In the genomic region with DNA sequence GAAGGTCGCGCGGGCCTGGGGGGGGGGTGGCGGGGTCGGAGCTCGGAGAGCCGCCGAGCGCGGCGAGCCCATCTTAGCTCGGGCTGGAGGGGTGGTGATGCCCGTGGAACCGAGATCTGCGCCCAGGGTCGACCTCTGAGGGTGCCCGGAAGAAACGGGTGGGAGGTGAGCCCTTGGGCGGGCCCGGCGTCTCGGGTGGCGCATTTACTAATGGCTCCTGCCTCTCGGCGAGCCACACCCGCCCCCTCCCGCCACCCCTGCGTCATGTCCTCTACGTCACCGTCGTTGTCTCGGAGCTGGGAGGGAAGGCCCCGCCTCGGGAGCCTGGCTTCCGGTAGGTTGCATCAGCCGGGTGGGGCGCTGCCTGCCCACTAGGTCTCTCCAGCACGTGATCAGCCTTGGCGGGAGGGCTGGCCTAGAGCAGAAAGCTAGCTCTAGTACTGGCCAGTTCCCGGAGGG, we compare ENCODE assay signal across 7 mouse cellular contexts. TPM values are rescaled to one million over a fixed set of nuclear protein-coding genes. Genes with fewer than 3 reads are reported as not detected.
DNase-seq lines count a peak whose midpoint lies in the region; ATAC-seq lines count a peak whose summit lies in the region.

No protein-coding gene starts in this region.

- no peaks in the 10 kb centered on the region for H3K27me3 ChIP-seq in embryonic facial prominence, embryonic 11.5 days (ENCODE audit: control insufficient read depth, insufficient read depth, low read length)
- no peaks in the 10 kb centered on the region for H3K27me3 ChIP-seq in limb, embryonic 11.5 days (ENCODE audit: control insufficient read depth, insufficient read depth, low read length)
- no peaks in the 10 kb centered on the region for H3K27me3 ChIP-seq in midbrain, embryonic 14.5 days (ENCODE audit: control insufficient read depth, insufficient read depth, low read length)

- no peaks in the 10 kb centered on the region for H3K4me1 ChIP-seq in embryonic facial prominence, embryonic 11.5 days (ENCODE audit: control insufficient read depth, insufficient read depth, low read length)
- H3K4me1 ChIP-seq in limb, embryonic 11.5 days (ENCODE audit: control insufficient read depth, insufficient read depth, low read length): no peaks in the 10 kb centered on the region
- peaks cover 7% of the 10 kb centered on the region; the same call in 1 of the 2 replicates for H3K4me1 ChIP-seq in midbrain, embryonic 14.5 days (ENCODE audit: control insufficient read depth, insufficient read depth, low read length)

- H3K36me3 ChIP-seq in embryonic facial prominence, embryonic 11.5 days (replicated peaks; ENCODE audit: control insufficient read depth, insufficient read depth, low read depth, low read length): no peaks in the 10 kb centered on the region
- H3K36me3 ChIP-seq in limb, embryonic 11.5 days (ENCODE audit: control insufficient read depth, insufficient read depth, low read length): peaks cover 15% of the 10 kb centered on the region; the same call in 1 of the 2 replicates
- peaks cover 20% of the 10 kb centered on the region for H3K36me3 ChIP-seq in midbrain, embryonic 14.5 days (ENCODE audit: control insufficient read depth, insufficient read depth, low read length)

- DNase-seq in adrenal gland, postnatal 14 days: peak; percentile 99
- peak; percentile 97 for DNase-seq in embryonic facial prominence, embryonic 11.5 days (ENCODE audit: low spot score)
- peak; percentile 100 for DNase-seq in heart, adult 11 months
- peak; percentile 92 for DNase-seq in kidney, adult 18-20 months
- peak; percentile 96 for DNase-seq in limb, embryonic 11.5 days (ENCODE audit: low spot score)
- DNase-seq in midbrain, embryonic 14.5 days: peak; percentile 98
- peak; percentile 90 to 95 for DNase-seq in spleen, adult 18-20 months

- peak overlapping the region; percentile 90 for H3K9ac ChIP-seq in embryonic facial prominence, embryonic 11.5 days (replicated peaks; ENCODE audit: low read length)
- H3K9ac ChIP-seq in limb, embryonic 11.5 days (ENCODE audit: low read length): peak overlapping the region; percentile 88
- peak overlapping the region; percentile 97 for H3K9ac ChIP-seq in midbrain, embryonic 14.5 days (replicated peaks; ENCODE audit: low read length)

- ATAC-seq in embryonic facial prominence, embryonic 11.5 days (replicated peaks; ENCODE audit: insufficient number of reproducible peaks, low FRiP score, low TSS enrichment, low read depth): peak; percentile 71
- ATAC-seq in limb, embryonic 11.5 days (ENCODE audit: insufficient number of reproducible peaks, low FRiP score, low TSS enrichment, low read depth): peak; percentile 84
- peak; percentile 85 for ATAC-seq in midbrain, embryonic 14.5 days (ENCODE audit: low FRiP score, low TSS enrichment)

- peak overlapping the region; percentile 68 for H3K4me2 ChIP-seq in embryonic facial prominence, embryonic 11.5 days (ENCODE audit: low read depth, low read length)
- H3K4me2 ChIP-seq in limb, embryonic 11.5 days (ENCODE audit: low read depth, severe bottlenecking): peak overlapping the region; percentile 77
- H3K4me2 ChIP-seq in midbrain, embryonic 14.5 days (ENCODE audit: low read length): peak overlapping the region; percentile 60

- H3K4me3 ChIP-seq in embryonic facial prominence, embryonic 11.5 days (ENCODE audit: low read depth, low read length): peak overlapping the region; percentile 80
- peak overlapping the region; percentile 75 for H3K4me3 ChIP-seq in limb, embryonic 11.5 days (ENCODE audit: low read depth, low read length)
- H3K4me3 ChIP-seq in midbrain, embryonic 14.5 days (replicated peaks; ENCODE audit: low read depth, low read length): peak overlapping the region; percentile 75

- H3K9me3 ChIP-seq in embryonic facial prominence, embryonic 11.5 days (replicated peaks; ENCODE audit: control insufficient read depth, low read length): no peaks in the 10 kb centered on the region
- H3K9me3 ChIP-seq in limb, embryonic 11.5 days (ENCODE audit: control insufficient read depth, low read length): no peaks in the 10 kb centered on the region
- H3K9me3 ChIP-seq in midbrain, embryonic 14.5 days (ENCODE audit: control insufficient read depth, low read length): no peaks in the 10 kb centered on the region

- H3K27ac ChIP-seq in embryonic facial prominence, embryonic 11.5 days (replicated peaks; ENCODE audit: low read depth, low read length): peak overlapping the region; percentile 93
- H3K27ac ChIP-seq in limb, embryonic 11.5 days (replicated peaks; ENCODE audit: low read depth, low read length): peak overlapping the region; percentile 96
- peak overlapping the region; percentile 98 for H3K27ac ChIP-seq in midbrain, embryonic 14.5 days (replicated peaks; ENCODE audit: low read depth, low read length)

- under 1% methylated on average over 36 of the region's 40 CpGs for WGBS in embryonic facial prominence, embryonic 11.5 days
- under 1% methylated on average over 40 of the region's 40 CpGs for WGBS in limb, embryonic 11.5 days
- WGBS in midbrain, embryonic 14.5 days: under 1% methylated on average over 40 of the region's 40 CpGs

RNA-seq across cellular contexts. Expression of a gene that starts 0.5 kb away (rescaled TPM):
- total RNA-seq in adrenal gland, postnatal 14 days (2021): 987 and 1,021 TPM in 2 replicates
- polyA plus RNA-seq in embryonic facial prominence, embryonic 11.5 days (2014; fragmentation: Nextera tagmentation; extraction: Ambion mirVana): 1,683 and 1,757 TPM in 2 replicates
- 1,608 and 1,642 TPM in 2 replicates for polyA plus RNA-seq in limb, embryonic 11.5 days (2014; fragmentation: Nextera tagmentation; extraction: Ambion mirVana)
- 1,318 and 1,476 TPM in 2 replicates for polyA plus RNA-seq in midbrain, embryonic 14.5 days (2014; fragmentation: Nextera tagmentation; extraction: Ambion mirVana)

RNA-seq across cellular contexts. Expression of a gene that starts 14.0 kb away (rescaled TPM):
- total RNA-seq in adrenal gland, postnatal 14 days (2021): not detected in 2 replicates
- not detected in 2 replicates for polyA plus RNA-seq in embryonic facial prominence, embryonic 11.5 days (2014; fragmentation: Nextera tagmentation; extraction: Ambion mirVana)
- not detected in 2 replicates for polyA plus RNA-seq in limb, embryonic 11.5 days (2014; fragmentation: Nextera tagmentation; extraction: Ambion mirVana)
- polyA plus RNA-seq in midbrain, embryonic 14.5 days (2014; fragmentation: Nextera tagmentation; extraction: Ambion mirVana): 0.93 and 1.3 TPM in 2 replicates

RNA-seq across cellular contexts. Expression of a gene that starts 35.7 kb away (rescaled TPM):
- total RNA-seq in adrenal gland, postnatal 14 days (2021): 50.1 and 54.0 TPM in 2 replicates
- 5.5 and 6.2 TPM in 2 replicates for polyA plus RNA-seq in embryonic facial prominence, embryonic 11.5 days (2014; fragmentation: Nextera tagmentation; extraction: Ambion mirVana)
- 0.38 and 0.39 TPM in 2 replicates for polyA plus RNA-seq in limb, embryonic 11.5 days (2014; fragmentation: Nextera tagmentation; extraction: Ambion mirVana)
- polyA plus RNA-seq in midbrain, embryonic 14.5 days (2014; fragmentation: Nextera tagmentation; extraction: Ambion mirVana): 108 and 170 TPM in 2 replicates

RNA-seq across cellular contexts. Expression of a gene that starts 50.5 kb away (rescaled TPM):
- total RNA-seq in adrenal gland, postnatal 14 days (2021): not detected in 2 replicates
- not detected in 2 replicates for polyA plus RNA-seq in embryonic facial prominence, embryonic 11.5 days (2014; fragmentation: Nextera tagmentation; extraction: Ambion mirVana)
- 0.09 and 0.26 TPM in 2 replicates for polyA plus RNA-seq in limb, embryonic 11.5 days (2014; fragmentation: Nextera tagmentation; extraction: Ambion mirVana)
- polyA plus RNA-seq in midbrain, embryonic 14.5 days (2014; fragmentation: Nextera tagmentation; extraction: Ambion mirVana): not detected in 2 replicates

RNA-seq across cellular contexts. Expression of a gene that starts 59.4 kb away (rescaled TPM):
- not detected in 2 replicates for total RNA-seq in adrenal gland, postnatal 14 days (2021)
- 1.3 and 1.8 TPM in 2 replicates for polyA plus RNA-seq in embryonic facial prominence, embryonic 11.5 days (2014; fragmentation: Nextera tagmentation; extraction: Ambion mirVana)
- 11.2 and 11.6 TPM in 2 replicates for polyA plus RNA-seq in limb, embryonic 11.5 days (2014; fragmentation: Nextera tagmentation; extraction: Ambion mirVana)
- not detected in 2 replicates for polyA plus RNA-seq in midbrain, embryonic 14.5 days (2014; fragmentation: Nextera tagmentation; extraction: Ambion mirVana)

Comparison
In these comparisons a context has a peak if more than half of its experiments do, and no peak if none do; other contexts are left out.
1. Peak in every context shown above with its lines: DNase-seq, ATAC-seq, H3K4me3 ChIP-seq and H3K27ac ChIP-seq.
2. RNA of a gene that starts 35.7 kb away (polyA plus RNA-seq): 108 to 170 TPM in midbrain, embryonic 14.5 days; 5.5 to 6.2 TPM in embryonic facial prominence, embryonic 11.5 days and 0.38 to 0.39 TPM in limb, embryonic 11.5 days; every median in the first group is over 10 times any median in the second.